In genomic region chr16:10805789-10806527, GRCm38 (mm10) we compare ENCODE assay signal across 25 mouse cellular contexts. TPM values are rescaled to one million over a fixed set of nuclear protein-coding genes. Genes with fewer than 3 reads are reported as not detected.
DNase-seq lines count a peak whose midpoint lies in the region; ATAC-seq and TF ChIP-seq lines count a peak whose summit lies in the region.
"Had no signal": no experiment of that assay in that cellular context is flagged by ENCODE, and none has a peak within 500 bp of the region (broad histone marks: within the 10 kb centered on the region; RNA-seq: fewer than 3 reads in every experiment).

Prm1 (minus strand) TSS chr16:10805839.

- no peaks in the 10 kb centered on the region for H3K4me1 ChIP-seq in testis, adult 2 months (ENCODE audit: control insufficient read depth, insufficient read depth, low read length)
- H3K4me1 ChIP-seq in hindbrain, embryonic 11.5 days (replicated peaks; ENCODE audit: control insufficient read depth, insufficient read depth, low read length) = no peaks in the 10 kb centered on the region
- H3K4me1 ChIP-seq in cerebellum, adult 2 months (ENCODE audit: control insufficient read depth, insufficient read depth, low read length) = peaks cover 3% of the 10 kb centered on the region
- H3K4me1 ChIP-seq: hindbrain, embryonic 15.5 days; midbrain, embryonic 12.5 days had no signal

- H3K9me3 ChIP-seq in hindbrain, embryonic 11.5 days (ENCODE audit: control insufficient read depth, low read length) = no peaks in the 10 kb centered on the region
- H3K9me3 ChIP-seq: embryonic facial prominence, embryonic 12.5 days; hindbrain, embryonic 15.5 days; limb, embryonic 15.5 days; midbrain, embryonic 12.5 days; neural tube, embryonic 15.5 days had no signal

- no peak for TF ChIP-seq POLR2A in testis, adult 2 months (IDR thresholded peaks at IDR 0.05; ENCODE audit: control insufficient read depth, low read depth, low read length)
- TF ChIP-seq POLR2A in cerebellum, adult 2 months (IDR thresholded peaks at IDR 0.05; ENCODE audit: borderline replicate concordance, insufficient read depth, low read length) = no peak

- TF ChIP-seq CTCF in testis, adult 2 months (IDR thresholded peaks at IDR 0.05; ENCODE audit: control insufficient read depth, insufficient read depth, insufficient replicate concordance, low read depth, low read length) = no peak
- no peak for TF ChIP-seq CTCF in cerebellum, adult 2 months (IDR thresholded peaks at IDR 0.05; ENCODE audit: borderline replicate concordance, insufficient read depth, low read depth, low read length)

- H3K4me2 ChIP-seq in hindbrain, embryonic 11.5 days (replicated peaks; ENCODE audit: low read depth, low read length) = no peak within 1 kb of the TSS
- H3K4me2 ChIP-seq: embryonic facial prominence, embryonic 12.5 days; hindbrain, embryonic 15.5 days; limb, embryonic 15.5 days; midbrain, embryonic 12.5 days; neural tube, embryonic 15.5 days had no signal

- 80% methylated on average over 10 of the region's 10 CpGs for WGBS in hindbrain, embryonic 11.5 days
- WGBS in cerebellum, adult 2 months = 84% methylated on average over 10 of the region's 10 CpGs

- ATAC-seq in hematopoietic stem cell, adult 5-6 weeks (replicated peaks in 1 of 2; ENCODE audit: insufficient read depth in 1 of 2, low FRiP score in 2 of 2, low TSS enrichment in 1 of 2, low read depth in 1 of 2, poor library complexity in 2 of 2, severe bottlenecking in 2 of 2) = peak; percentile 39 to 56; a peak in 2 of 4 replicates
- ATAC-seq in hindbrain, embryonic 11.5 days (ENCODE audit: low FRiP score) = no peak
- ATAC-seq: forebrain, embryonic 16.5 days; intestine, postnatal 0 days had no signal

- no peak within 1 kb of the TSS for H3K4me3 ChIP-seq in testis, adult 2 months (ENCODE audit: control insufficient read depth, low read depth, low read length)
- H3K4me3 ChIP-seq in hindbrain, embryonic 11.5 days (ENCODE audit: low read depth, low read length) = no peak within 1 kb of the TSS
- no peak within 1 kb of the TSS for H3K4me3 ChIP-seq in cerebellum, adult 2 months (replicated peaks; ENCODE audit: insufficient read depth, low read depth, low read length)
- H3K4me3 ChIP-seq: embryonic facial prominence, embryonic 12.5 days; hindbrain, embryonic 15.5 days; layer of hippocampus, adult 2 months; limb, embryonic 15.5 days; midbrain, embryonic 12.5 days; neural tube, embryonic 15.5 days had no signal

- no peak for DNase-seq in testis, postnatal 10 days (ENCODE audit: low spot score)
- DNase-seq in splenic B cell, adult 2 months (ENCODE audit: low read depth, low spot score) = peak; percentile 61
- peak; percentile 81 for DNase-seq in thymus, postnatal 4 days
- DNase-seq in gastrocnemius, adult 18-20 months (ENCODE audit: low spot score) = no peak
- no peak for DNase-seq in hindbrain, embryonic 11.5 days (ENCODE audit: low spot score)
- no peak for DNase-seq in cerebellum, adult 2 months
- DNase-seq: adrenal gland, adult 2 months; cerebellum, postnatal 36 days; gastrocnemius, postnatal 14 days; heart, postnatal 14 days; lung, adult 18-20 months had no signal

- no peak within 1 kb of the TSS for H3K9ac ChIP-seq in hindbrain, embryonic 11.5 days (ENCODE audit: low read depth, low read length)
- H3K9ac ChIP-seq: embryonic facial prominence, embryonic 12.5 days; hindbrain, embryonic 15.5 days; limb, embryonic 15.5 days; midbrain, embryonic 12.5 days; neural tube, embryonic 15.5 days had no signal

- no peaks in the 10 kb centered on the region for H3K36me3 ChIP-seq in testis, adult 2 months (ENCODE audit: control insufficient read depth, insufficient read depth, low read length)
- no peaks in the 10 kb centered on the region for H3K36me3 ChIP-seq in splenic B cell, adult 2 months (ENCODE audit: control insufficient read depth, insufficient read depth, low read length, poor library complexity, severe bottlenecking)
- H3K36me3 ChIP-seq in hindbrain, embryonic 11.5 days (ENCODE audit: control insufficient read depth, insufficient read depth, low read length) = no peaks in the 10 kb centered on the region
- H3K36me3 ChIP-seq: embryonic facial prominence, embryonic 12.5 days; hindbrain, embryonic 15.5 days; limb, embryonic 15.5 days; midbrain, embryonic 12.5 days; neural tube, embryonic 15.5 days had no signal

- no peak within 1 kb of the TSS for H3K27ac ChIP-seq in testis, adult 2 months (ENCODE audit: control insufficient read depth, insufficient read depth, low read depth, low read length)
- no peak within 1 kb of the TSS for H3K27ac ChIP-seq in hindbrain, embryonic 11.5 days (ENCODE audit: low read depth, low read length)
- H3K27ac ChIP-seq in cerebellum, adult 2 months (ENCODE audit: insufficient read depth, low read length) = no peak within 1 kb of the TSS
- H3K27ac ChIP-seq: embryonic facial prominence, embryonic 12.5 days; hindbrain, embryonic 15.5 days; kidney, postnatal 0 days; layer of hippocampus, adult 2 months; limb, embryonic 15.5 days; macrophage; midbrain, embryonic 12.5 days; neural tube, embryonic 15.5 days had no signal

- no peaks in the 10 kb centered on the region for H3K27me3 ChIP-seq in testis, adult 2 months (ENCODE audit: control insufficient read depth, insufficient read depth, low read length)
- H3K27me3 ChIP-seq in splenic B cell, adult 2 months (ENCODE audit: control insufficient read depth, insufficient read depth, low read length, poor library complexity, severe bottlenecking) = no peaks in the 10 kb centered on the region
- no peaks in the 10 kb centered on the region for H3K27me3 ChIP-seq in hindbrain, embryonic 11.5 days (ENCODE audit: control insufficient read depth, insufficient read depth, low read length)
- H3K27me3 ChIP-seq in cerebellum, adult 2 months (ENCODE audit: control insufficient read depth, insufficient read depth, low read length) = no peaks in the 10 kb centered on the region
- H3K27me3 ChIP-seq: embryonic facial prominence, embryonic 12.5 days; hindbrain, embryonic 15.5 days; limb, embryonic 15.5 days; midbrain, embryonic 12.5 days; neural tube, embryonic 15.5 days had no signal

RNA-seq across cellular contexts. Expression of gene Prm1, which starts in this region (rescaled TPM):
- 15,156 and 19,194 TPM in 2 replicates for polyA plus RNA-seq in testis, adult 2 months (2012; rRNA removed)
- total RNA-seq in hematopoietic stem cell, adult 5-6 weeks (2017) = not detected in 2 replicates
- not detected for total RNA-seq in gastrocnemius, adult 18-20 months (2021)
- polyA plus RNA-seq in hindbrain, embryonic 11.5 days (2014; fragmentation: Nextera tagmentation; extraction: Ambion mirVana) = not detected in 2 replicates
- polyA plus RNA-seq in cerebellum, adult 2 months (2012; rRNA removed) = not detected in 2 replicates
- total RNA-seq: adrenal gland, adult 2 months; gastrocnemius, postnatal 14 days; heart, postnatal 14 days; layer of hippocampus, adult 2 months; left cerebral cortex, adult 18-20 months had no signal
- polyA plus RNA-seq: adrenal gland, adult 2 months; embryonic facial prominence, embryonic 12.5 days; forebrain, embryonic 16.5 days; intestine, postnatal 0 days; kidney, postnatal 0 days; macrophage; midbrain, embryonic 12.5 days; small intestine, adult 2 months had no signal

Comparison
In these comparisons a context has a peak if more than half of its experiments do, and no peak if none do; other contexts are left out.
1. RNA of gene Prm1 (polyA plus RNA-seq): 15,156 to 19,194 TPM in testis, adult 2 months; not detected in hindbrain, embryonic 11.5 days and not detected in cerebellum, adult 2 months; every median in the first group is over 1,000 times any median in the second.
2. Peak in ATAC-seq in hematopoietic stem cell, adult 5-6 weeks; RNA of the gene not detected or under 1 TPM.
3. DNase-seq: peak in splenic B cell, adult 2 months (single experiment) and thymus, postnatal 4 days (single experiment); none in testis, postnatal 10 days (single experiment), gastrocnemius, adult 18-20 months (single experiment), hindbrain, embryonic 11.5 days (single experiment) and cerebellum, adult 2 months (0 of 2).